Mouse (Mus musculus): Measurements from ENCODE around the gene Vmn2r16. TPM values are rescaled to one million over a fixed set of nuclear protein-coding genes. Genes with fewer than 3 reads are reported as not detected.

Gene Vmn2r16
- total RNA-seq (2021) = not detected
- long read RNA-seq, experiment 1 = 0 reads
- long read RNA-seq, experiment 2 = 0 reads

- DNase-seq (ENCODE audit: low spot score in 2 of 2) = no peak
Measured at GRCm38 (mm10) chr5:109329862-109330261, at the start of gene Vmn2r16. Vmn2r16 (plus strand) TSS chr5:109330162.

- peak in 1 of 2 experiments; percentile 7 for DNase-seq (ENCODE audit: low spot score in 2 of 2)
Measured at GRCm38 (mm10) chr5:109294655-109295054, 35.3 kb upstream of the Vmn2r16 start.

GRCm38 (mm10) chr5:109297544-109297943 is 32.4 kb upstream of the Vmn2r16 start, which contains the start of gene Vmn2r15:
Vmn2r15 (minus strand) TSS chr5:109297644.
- no peak for DNase-seq (ENCODE audit: low spot score in 2 of 2)

- DNase-seq (ENCODE audit: low spot score in 2 of 2) = no peak
Measured at GRCm38 (mm10) chr5:109419388-109419787, 89.4 kb downstream of the Vmn2r16 start, which contains the start of gene Vmn2r17. Vmn2r17 (plus strand) TSS chr5:109419688.

Other genes starting within 250 kb of the Vmn2r16 start
- not detected for gene Vmn2r12, start 232.2 kb upstream of the Vmn2r16 start, total RNA-seq (2021)
- under 1 TPM; 0.20 to 0.42 TPM for gene Vmn2r13, start 138.0 kb upstream of the Vmn2r16 start, total RNA-seq (2021)
- not detected for gene Vmn2r14, start 105.5 kb upstream of the Vmn2r16 start, total RNA-seq (2021)
- gene Vmn2r15, start 32.5 kb upstream of the Vmn2r16 start, total RNA-seq (2021) = not detected
- not detected for gene Vmn2r17, start 89.5 kb downstream of the Vmn2r16 start, total RNA-seq (2021)
- gene Crlf2, start 228.8 kb downstream of the Vmn2r16 start, total RNA-seq (2021) = 10 to 100 TPM; 31.6 to 36.4 TPM

Measured in adrenal gland, postnatal 4 days (tissue).